Mouse (Mus musculus) myocyte (in vitro differentiated cells): ENCODE data around the gene Nell1. TPM values are rescaled to one million over a fixed set of nuclear protein-coding genes. Genes with fewer than 3 reads are reported as not detected.

Experiments
- H3K27me3 ChIP-seq: one replicate; pipeline ENCODE4 v1.6.1; 2011; ENCODE audit not compliant: control insufficient read depth, insufficient read depth, insufficient read length
- H3K36me3 ChIP-seq: one replicate; pipeline ENCODE4 v1.6.1; 2011; ENCODE audit not compliant: control insufficient read depth, insufficient read depth
- H3K4me2 ChIP-seq: one replicate; pipeline ENCODE4 v1.6.1; 2011; ENCODE audit warnings: low read depth, control low read depth
- H3K4me3 ChIP-seq: one replicate; pipeline ENCODE4 v1.5.1; 2011; ENCODE audit warnings: mild to moderate bottlenecking, control low read depth, moderate library complexity
- H3K79me2 ChIP-seq: one replicate; pipeline ENCODE4 v1.6.1; 2011; ENCODE audit not compliant: control insufficient read depth, insufficient read depth
- H3ac ChIP-seq: one replicate; pipeline ENCODE4 v1.6.1; 2011; ENCODE audit not compliant: control insufficient read depth, insufficient read length
- CEBPB ChIP-seq: IDR thresholded peaks from 2 replicates; pipeline ENCODE4 v1.6.1; 2011; ENCODE audit warnings: mild to moderate bottlenecking, moderate library complexity; ENCODE audit not compliant: poor library complexity, insufficient read depth, severe bottlenecking
- E2F4 ChIP-seq: IDR thresholded peaks from one replicate; pipeline ENCODE4 v1.6.1; 2011; ENCODE audit warnings: mild to moderate bottlenecking, control low read depth, moderate library complexity; ENCODE audit not compliant: insufficient read depth
- MAX ChIP-seq: IDR thresholded peaks from one replicate; pipeline ENCODE4 v1.6.1; 2011; ENCODE audit warnings: low read depth, mild to moderate bottlenecking, control low read depth
- MYOD1 ChIP-seq, 3 experiments: IDR thresholded peaks; one replicate each; pipeline ENCODE4 v1.6.1; 2011; ENCODE audit warnings: control low read depth in 2 of 3, low read depth in 2 of 3, mild to moderate bottlenecking in 2 of 3, moderate library complexity in 1 of 3; ENCODE audit not compliant: insufficient read length in 2 of 3, control insufficient read depth in 1 of 3
- MYOG ChIP-seq, 3 experiments: IDR thresholded peaks; one replicate each; pipeline ENCODE4 v1.6.1; 2011; ENCODE audit warnings: control low read depth in 2 of 3, low read depth in 2 of 3, mild to moderate bottlenecking in 2 of 3; ENCODE audit not compliant: insufficient read length in 2 of 3, control insufficient read depth in 1 of 3, insufficient read depth in 1 of 3
- POLR2A ChIP-seq: IDR thresholded peaks from one replicate; pipeline ENCODE4 v1.6.1; 2011; ENCODE audit warnings: low read depth, mild to moderate bottlenecking, control low read depth, moderate library complexity; ENCODE audit not compliant: insufficient read length
- POLR2AphosphoS2 ChIP-seq: IDR thresholded peaks from one replicate; pipeline ENCODE4 v1.6.1; 2011; ENCODE audit warnings: low read depth, control low read depth; ENCODE audit not compliant: insufficient read length
- REST ChIP-seq: IDR thresholded peaks from one replicate; pipeline ENCODE4 v1.6.1; 2011; ENCODE audit warnings: mild to moderate bottlenecking, control low read depth, moderate library complexity; ENCODE audit not compliant: insufficient read depth, insufficient read length
- SRF ChIP-seq: IDR thresholded peaks from one replicate; pipeline ENCODE4 v1.6.1; 2011; ENCODE audit warnings: low read depth; ENCODE audit not compliant: control insufficient read depth, insufficient read length
- TCF12 ChIP-seq: IDR thresholded peaks from one replicate; pipeline ENCODE4 v1.6.1; 2011; ENCODE audit warnings: mild to moderate bottlenecking, control low read depth; ENCODE audit not compliant: poor library complexity, insufficient read depth, severe bottlenecking
- TCF3 ChIP-seq: IDR thresholded peaks from one replicate; pipeline ENCODE4 v1.6.1; 2011; ENCODE audit warnings: low read depth, control low read depth; ENCODE audit not compliant: insufficient read length
- USF1 ChIP-seq: IDR thresholded peaks from one replicate; pipeline ENCODE4 v1.6.1; 2011; ENCODE audit warnings: low read depth, mild to moderate bottlenecking, control low read depth, moderate library complexity
- polyA plus RNA-seq: library from polyadenylated mRNA; unstranded; fragments of >200 nt; fragmentation: generic; extraction: Trizol; gene quantifications from one replicate; pipeline ENCODE4 v1.2.1, GENCODE M21; 2012; ENCODE audit warnings: missing spikeins

Nell1 gene
- polyA plus RNA-seq, 1 experiment: not detected

DNA sequence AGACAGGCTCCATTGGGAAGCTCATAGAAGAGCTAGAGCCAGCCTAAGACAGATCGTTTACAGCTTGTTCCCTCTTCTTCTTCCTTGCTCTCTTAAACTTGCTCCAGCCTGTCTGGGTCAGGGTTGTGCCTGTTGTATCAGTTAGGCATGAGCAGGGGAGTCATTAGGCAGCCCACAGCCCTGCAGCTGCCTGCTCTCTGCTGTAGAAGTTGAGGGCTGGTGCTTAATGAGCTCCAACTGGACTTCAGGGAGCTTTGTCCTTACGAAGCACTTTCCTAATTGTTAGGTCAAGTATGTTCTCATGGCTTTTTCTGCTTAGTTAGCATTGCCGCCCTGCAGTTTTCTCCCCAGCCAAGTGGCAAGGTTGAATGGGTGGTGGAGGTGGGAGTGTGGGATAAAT is 32.6 kb upstream of the Nell1 start:
- Histone ChIP-seq H3ac (no peak overlapping the region), H3K4me3 (no peak overlapping the region), H3K36me3 (no peaks in the 10 kb centered on the region), H3K4me2 (no peak overlapping the region), H3K27me3 (peaks cover 16% of the 10 kb centered on the region), H3K79me2 (no peaks in the 10 kb centered on the region)
- TF ChIP-seq E2F4: no peak
- TF ChIP-seq TCF12: no peak
- TF ChIP-seq MYOD1 (IDR thresholded peaks at IDR 0.05; ENCODE audit: control insufficient read depth in 1 of 3, insufficient read length in 2 of 3, low read depth in 2 of 3): no peak
- no peak for TF ChIP-seq CEBPB
- no peak for TF ChIP-seq TCF3
- no peak for TF ChIP-seq REST
- TF ChIP-seq MAX: no peak
- TF ChIP-seq POLR2AphosphoS2: no peak
- no peak for TF ChIP-seq USF1
- no peak for TF ChIP-seq POLR2A
- TF ChIP-seq MYOG (IDR thresholded peaks at IDR 0.05; ENCODE audit: control insufficient read depth in 1 of 3, insufficient read depth in 1 of 3, insufficient read length in 2 of 3, low read depth in 2 of 3): no peak
- TF ChIP-seq SRF: no peak

DNA sequence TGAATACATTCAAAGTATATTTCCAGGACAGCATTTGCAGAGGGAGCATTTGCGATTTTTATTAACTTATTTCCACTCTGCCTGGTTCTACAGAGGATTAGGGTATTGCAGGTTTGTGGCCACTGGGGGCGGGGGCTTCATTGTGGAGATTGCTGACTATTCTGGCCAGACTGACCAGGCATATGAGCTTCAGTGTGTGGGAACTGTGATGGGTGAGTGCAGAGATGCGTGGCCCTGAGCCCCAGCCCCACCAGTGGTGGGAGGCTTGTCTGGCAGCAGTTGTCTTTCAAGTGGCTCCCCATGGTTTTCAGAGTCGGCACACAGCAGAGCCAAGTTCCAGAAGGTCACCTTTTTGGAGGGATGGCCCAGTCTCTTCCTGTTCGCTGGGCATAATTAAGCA is 32.2 kb upstream of the Nell1 start:
- no peaks in the 10 kb centered on the region for H3K36me3 ChIP-seq
- peaks cover 16% of the 10 kb centered on the region for H3K27me3 ChIP-seq
- no peaks in the 10 kb centered on the region for H3K79me2 ChIP-seq
- H3K4me3 ChIP-seq: no peak overlapping the region
- no peak overlapping the region for H3K4me2 ChIP-seq
- H3ac ChIP-seq: no peak overlapping the region
- TF ChIP-seq MYOD1 (IDR thresholded peaks at IDR 0.05; ENCODE audit: control insufficient read depth in 1 of 3, insufficient read length in 2 of 3, low read depth in 2 of 3) (no peak), E2F4 (no peak), TCF3 (no peak), SRF (no peak), POLR2AphosphoS2 (no peak), USF1 (no peak), REST (no peak), MAX (no peak), TCF12 (no peak), CEBPB (no peak), POLR2A (no peak)

DNA sequence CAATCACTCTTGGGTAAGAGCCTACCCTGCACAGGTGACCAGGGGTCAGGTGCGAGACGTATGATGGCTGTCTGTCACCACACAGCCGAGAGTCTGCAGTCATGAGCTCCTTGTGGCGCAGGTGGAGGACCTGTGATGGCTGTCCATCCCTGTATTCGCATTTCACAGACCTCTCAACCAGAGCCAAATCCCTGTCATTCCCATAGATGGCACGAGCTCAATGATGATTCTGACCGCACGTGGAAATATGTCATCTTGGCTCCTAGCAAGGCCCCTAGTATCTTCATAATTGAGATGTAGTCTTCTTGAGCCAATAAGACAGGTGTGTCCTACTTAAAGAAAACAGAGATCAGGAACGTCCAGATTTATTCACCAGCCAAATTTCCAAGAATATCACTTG is 28.0 kb upstream of the Nell1 start:
- Histone ChIP-seq H3K27me3 (peaks cover 31% of the 10 kb centered on the region), H3K79me2 (no peaks in the 10 kb centered on the region), H3K4me2 (no peak overlapping the region), H3K36me3 (no peaks in the 10 kb centered on the region), H3K4me3 (no peak overlapping the region), H3ac (no peak overlapping the region)
- TF ChIP-seq REST: no peak
- TF ChIP-seq E2F4: no peak
- no peak for TF ChIP-seq MAX
- TF ChIP-seq CEBPB: no peak
- TF ChIP-seq MYOG (IDR thresholded peaks at IDR 0.05; ENCODE audit: control insufficient read depth in 1 of 3, insufficient read depth in 1 of 3, insufficient read length in 2 of 3, low read depth in 2 of 3): no peak
- no peak for TF ChIP-seq POLR2AphosphoS2
- no peak for TF ChIP-seq TCF12
- no peak for TF ChIP-seq SRF

DNA sequence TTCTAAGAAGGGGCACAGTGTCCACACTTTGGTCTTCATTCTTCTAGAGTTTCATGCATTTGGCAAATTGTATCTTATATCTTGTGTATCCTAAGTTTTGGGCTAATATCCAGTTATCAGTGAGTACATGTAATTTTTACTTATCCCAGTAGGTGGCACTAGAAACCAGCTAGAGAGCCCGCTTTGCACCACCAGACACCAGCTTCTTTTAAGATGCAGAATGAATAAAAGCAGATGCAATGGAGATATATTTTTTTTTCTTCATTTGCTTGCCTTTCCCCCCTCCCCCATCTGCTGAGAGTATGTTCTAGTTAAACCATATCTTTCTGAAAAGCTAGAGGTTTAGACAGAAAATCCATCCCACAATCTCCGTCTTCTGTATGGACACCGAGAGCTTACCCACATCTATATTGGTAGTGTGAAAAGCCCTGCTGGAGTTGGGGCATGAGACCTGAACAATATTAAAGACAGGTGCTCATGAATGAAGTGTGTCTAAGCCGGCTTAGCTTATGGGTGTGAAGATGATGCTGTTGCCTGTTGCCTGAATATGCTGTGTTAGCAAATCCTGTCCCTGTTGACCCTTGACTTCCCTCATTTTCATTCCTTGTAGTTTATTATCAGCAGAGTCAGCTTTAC is 21.0 kb upstream of the Nell1 start:
- no peaks in the 10 kb centered on the region for H3K36me3 ChIP-seq
- H3K4me3 ChIP-seq: no peak overlapping the region
- no peak overlapping the region for H3K4me2 ChIP-seq
- TF ChIP-seq MYOG (IDR thresholded peaks at IDR 0.05; ENCODE audit: control insufficient read depth in 1 of 3, insufficient read depth in 1 of 3, insufficient read length in 2 of 3, low read depth in 2 of 3) (no peak), USF1 (no peak)
- no peak overlapping the region for H3ac ChIP-seq
- H3K79me2 ChIP-seq: no peaks in the 10 kb centered on the region
- H3K27me3 ChIP-seq: peaks cover 8% of the 10 kb centered on the region

DNA sequence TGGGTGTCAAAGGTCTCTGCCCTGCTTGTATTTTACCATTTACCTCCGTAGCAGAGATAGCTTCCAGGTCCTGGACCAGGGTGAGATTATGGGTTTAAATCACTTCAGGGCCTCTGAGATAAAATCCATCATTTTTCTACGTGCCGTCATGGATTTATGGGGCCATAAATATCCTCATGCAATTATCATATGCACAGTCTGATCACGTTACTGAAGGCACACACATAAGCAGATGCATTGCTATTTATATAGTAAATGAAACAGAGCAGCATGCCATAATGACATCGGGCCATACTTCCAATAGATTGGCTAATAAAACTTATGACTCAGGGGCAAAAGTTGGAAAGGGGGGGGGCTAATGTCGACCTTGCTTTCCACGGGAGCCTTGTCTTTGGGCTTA is 19.8 kb upstream of the Nell1 start:
- H3ac ChIP-seq: no peak overlapping the region
- no peak for TF ChIP-seq E2F4
- no peak for TF ChIP-seq TCF12
- no peak for TF ChIP-seq USF1
- no peak for TF ChIP-seq SRF
- TF ChIP-seq MAX: no peak
- TF ChIP-seq POLR2A: no peak
- no peak for TF ChIP-seq MYOD1 (IDR thresholded peaks at IDR 0.05; ENCODE audit: control insufficient read depth in 1 of 3, insufficient read length in 2 of 3, low read depth in 2 of 3)
- no peak overlapping the region for H3K4me3 ChIP-seq
- peaks cover 19% of the 10 kb centered on the region for H3K27me3 ChIP-seq
- no peak overlapping the region for H3K4me2 ChIP-seq
- H3K79me2 ChIP-seq: no peaks in the 10 kb centered on the region
- H3K36me3 ChIP-seq: no peaks in the 10 kb centered on the region
